Mouse (Mus musculus): ENCODE data around the gene Tmtc1. TPM values are rescaled to one million over a fixed set of nuclear protein-coding genes. Genes with fewer than 3 reads are reported as not detected.

Tmtc1 gene
- polyA plus RNA-seq, 1 experiment from 2014 or later, result 1.4 TPM

DNA sequence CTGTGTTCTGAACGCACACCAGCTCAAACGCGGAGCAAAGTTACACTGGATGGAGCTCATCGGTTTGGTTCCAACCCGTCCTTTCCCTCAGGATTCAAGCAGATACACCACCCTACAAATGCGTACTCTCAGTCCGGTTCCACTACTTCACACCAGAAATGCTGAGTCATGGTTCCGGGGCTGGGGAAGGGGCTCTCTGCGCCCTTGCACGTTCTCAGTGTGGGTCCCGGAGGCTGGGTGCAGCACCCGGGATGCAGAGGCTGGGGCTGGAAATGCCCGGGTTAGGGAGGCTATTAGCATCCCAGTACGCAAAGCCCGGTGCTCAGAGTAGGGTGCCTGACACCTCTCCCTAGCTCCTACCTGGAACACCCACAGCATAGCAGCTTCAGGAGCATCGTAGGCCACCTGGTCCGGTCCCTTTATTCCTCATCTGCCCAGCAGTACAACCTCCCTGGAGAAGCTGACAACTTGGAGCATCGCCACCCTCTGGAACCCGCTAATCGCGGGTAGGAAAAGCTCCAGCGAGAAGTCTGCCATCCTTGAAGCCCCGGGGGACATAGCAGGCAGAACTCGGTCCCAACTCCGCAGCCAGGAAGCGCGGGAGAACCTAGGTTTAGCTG lies 1.4 kb downstream of the Tmtc1 start:
- H3K4me2 ChIP-seq, result peak overlapping the region; percentile 73
- no peaks in the 10 kb centered on the region for H3K9me3 ChIP-seq (replicated peaks; ENCODE audit: control insufficient read depth, low read length)
- peak overlapping the region; percentile 58 for H3K9ac ChIP-seq (ENCODE audit: low read depth, low read length)
- H3K27ac ChIP-seq (ENCODE audit: low read depth, low read length), result no peak overlapping the region
- ATAC-seq (replicated peaks; ENCODE audit: insufficient number of reproducible peaks, low FRiP score, low TSS enrichment), result 0 out of 2 replicates have a peak, but pooled peaks have one; percentile 35
- peaks cover 11% of the 10 kb centered on the region; the same call in 1 of the 2 replicates for H3K4me1 ChIP-seq (ENCODE audit: control insufficient read depth, insufficient read depth, low read length)
- peak overlapping the region; percentile 54 for H3K4me3 ChIP-seq (ENCODE audit: low read depth, low read length)
- 1% methylated on average over 27 of the region's 27 CpGs for WGBS (ENCODE audit: insufficient replicate concordance)
- H3K27me3 ChIP-seq (ENCODE audit: control insufficient read depth, insufficient read depth, low read length), result peaks cover 21% of the 10 kb centered on the region
- no peaks in the 10 kb centered on the region for H3K36me3 ChIP-seq (ENCODE audit: control insufficient read depth, insufficient read depth, low read length)

DNA sequence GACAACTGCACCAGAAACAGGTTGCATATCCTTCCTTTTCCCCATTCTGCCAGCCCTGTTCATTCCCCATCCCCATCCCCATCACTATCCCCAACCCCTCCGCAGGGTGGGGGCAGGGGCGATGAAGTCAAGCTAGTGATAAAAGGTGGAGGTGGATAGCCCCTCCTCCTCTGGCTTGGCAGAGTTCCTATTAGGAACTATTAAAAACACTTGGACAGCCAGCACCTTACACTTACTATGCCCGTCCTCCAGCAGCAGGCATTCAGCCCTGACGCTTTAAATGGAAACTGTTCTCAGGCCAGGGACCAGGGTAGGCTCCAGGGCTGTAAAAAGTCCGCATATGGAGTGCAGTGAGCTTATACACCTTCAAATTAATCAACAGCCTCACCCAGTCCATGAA lies 2.3 kb downstream of the Tmtc1 start:
- no peak overlapping the region; the same call in 1 of the 2 replicates for H3K9ac ChIP-seq (ENCODE audit: low read depth, low read length)
- peak overlapping the region; percentile 73 for H3K4me2 ChIP-seq
- H3K9me3 ChIP-seq (replicated peaks; ENCODE audit: control insufficient read depth, low read length), result no peaks in the 10 kb centered on the region
- peaks cover 11% of the 10 kb centered on the region; the same call in 1 of the 2 replicates for H3K4me1 ChIP-seq (ENCODE audit: control insufficient read depth, insufficient read depth, low read length)
- H3K36me3 ChIP-seq (ENCODE audit: control insufficient read depth, insufficient read depth, low read length), result no peaks in the 10 kb centered on the region
- H3K27me3 ChIP-seq (ENCODE audit: control insufficient read depth, insufficient read depth, low read length), result peaks cover 21% of the 10 kb centered on the region
- WGBS (ENCODE audit: insufficient replicate concordance), result 8% methylated on average over 5 of the region's 5 CpGs
- H3K27ac ChIP-seq (ENCODE audit: low read depth, low read length), result no peak overlapping the region
- ATAC-seq (replicated peaks; ENCODE audit: insufficient number of reproducible peaks, low FRiP score, low TSS enrichment), result no peak
- peak overlapping the region; percentile 11; the same call in 1 of the 2 replicates for H3K4me3 ChIP-seq (ENCODE audit: low read depth, low read length)

DNA sequence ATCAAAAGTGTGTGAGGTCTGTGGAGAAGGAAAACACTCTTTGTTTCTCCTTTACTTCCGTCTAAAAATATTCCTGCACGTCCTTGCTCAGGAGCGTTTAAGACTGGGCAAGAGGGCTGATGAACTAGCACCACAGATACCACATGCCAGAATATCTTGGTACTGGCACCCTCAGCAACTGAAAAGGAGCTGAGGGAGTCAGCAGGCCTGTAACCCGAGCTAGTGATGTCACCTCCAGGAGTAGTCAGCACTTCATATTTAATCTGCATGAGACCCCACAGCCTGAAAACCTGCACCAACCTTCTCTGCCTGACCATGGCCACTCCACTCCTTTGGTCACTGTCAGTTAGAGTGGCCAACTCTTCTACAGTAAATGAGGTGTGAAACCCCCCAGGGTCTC lies 5.1 kb downstream of the Tmtc1 start:
- H3K36me3 ChIP-seq (ENCODE audit: control insufficient read depth, insufficient read depth, low read length), result no peaks in the 10 kb centered on the region
- H3K9ac ChIP-seq (ENCODE audit: low read depth, low read length), result no peak overlapping the region
- no peak overlapping the region for H3K4me3 ChIP-seq (ENCODE audit: low read depth, low read length)
- no peak overlapping the region for H3K27ac ChIP-seq (ENCODE audit: low read depth, low read length)
- H3K4me2 ChIP-seq, result no peak overlapping the region
- WGBS (ENCODE audit: insufficient replicate concordance), result 34% methylated on average over 4 of the region's 4 CpGs
- no peaks in the 10 kb centered on the region for H3K9me3 ChIP-seq (replicated peaks; ENCODE audit: control insufficient read depth, low read length)
- peaks cover 11% of the 10 kb centered on the region; the same call in 1 of the 2 replicates for H3K4me1 ChIP-seq (ENCODE audit: control insufficient read depth, insufficient read depth, low read length)
- no peak for ATAC-seq (replicated peaks; ENCODE audit: insufficient number of reproducible peaks, low FRiP score, low TSS enrichment)
- H3K27me3 ChIP-seq (ENCODE audit: control insufficient read depth, insufficient read depth, low read length), result peaks cover 8% of the 10 kb centered on the region

DNA sequence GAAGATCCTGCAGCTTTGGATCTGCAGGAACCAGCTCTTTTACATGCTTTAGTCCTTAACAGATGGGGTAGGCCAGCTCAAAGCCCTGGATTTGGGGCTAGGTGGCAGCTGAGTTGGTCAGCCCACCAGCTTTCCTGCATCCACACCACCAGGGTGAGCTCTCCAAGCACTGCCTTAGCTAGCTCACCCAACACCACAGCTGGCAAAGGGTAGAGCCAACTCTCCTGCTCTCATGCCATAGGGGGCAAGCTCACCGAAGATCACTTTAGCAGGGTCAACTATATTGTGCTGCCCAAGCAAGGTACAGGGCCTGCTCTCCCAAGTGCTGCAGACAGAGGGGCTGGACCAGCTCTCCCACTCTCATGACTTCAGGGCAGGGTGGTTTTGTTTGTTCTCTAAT lies 6.6 kb downstream of the Tmtc1 start:
- Histone ChIP-seq H3K27me3 (ENCODE audit: control insufficient read depth, insufficient read depth, low read length) (peaks cover 2% of the 10 kb centered on the region), H3K9me3 (replicated peaks; ENCODE audit: control insufficient read depth, low read length) (no peaks in the 10 kb centered on the region), H3K27ac (ENCODE audit: low read depth, low read length) (no peak overlapping the region), H3K4me3 (ENCODE audit: low read depth, low read length) (no peak overlapping the region), H3K4me2 (no peak overlapping the region), H3K9ac (ENCODE audit: low read depth, low read length) (no peak overlapping the region), H3K4me1 (ENCODE audit: control insufficient read depth, insufficient read depth, low read length) (peaks cover 4% of the 10 kb centered on the region; the same call in 1 of the 2 replicates), H3K36me3 (ENCODE audit: control insufficient read depth, insufficient read depth, low read length) (no peaks in the 10 kb centered on the region)
- 93% methylated on average over 1 of the region's 1 CpGs for WGBS (ENCODE audit: insufficient replicate concordance)
- ATAC-seq (replicated peaks; ENCODE audit: insufficient number of reproducible peaks, low FRiP score, low TSS enrichment), result no peak

DNA sequence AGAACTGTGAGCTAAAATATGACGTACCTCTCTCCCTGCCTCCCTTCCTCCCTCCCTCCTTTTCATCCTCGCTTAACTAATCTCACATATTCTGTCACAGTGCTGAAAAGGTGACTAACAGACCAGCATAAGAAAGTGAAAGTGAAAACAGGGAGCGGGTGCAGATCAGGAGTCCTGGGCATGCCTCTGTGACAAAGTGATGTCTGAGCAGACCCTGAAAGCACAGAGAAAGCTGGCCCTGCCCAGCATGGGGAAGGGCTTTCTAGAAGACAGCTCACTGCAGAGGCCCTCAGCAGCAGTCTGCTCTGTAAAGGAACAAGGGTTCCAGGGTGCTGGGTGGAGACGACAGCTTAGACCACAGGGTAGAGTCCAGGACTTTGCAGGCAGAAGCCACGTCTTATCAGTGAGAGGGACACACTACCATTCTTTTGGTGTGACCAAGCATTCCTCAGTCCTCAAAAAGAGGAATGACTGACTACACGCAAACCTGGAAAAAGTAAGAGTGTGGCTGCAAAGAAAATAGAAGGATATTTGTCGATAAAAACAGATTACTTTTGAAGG lies 7.7 kb downstream of the Tmtc1 start:
- Histone ChIP-seq H3K4me2 (no peak overlapping the region), H3K4me1 (ENCODE audit: control insufficient read depth, insufficient read depth, low read length) (no peaks in the 10 kb centered on the region; the same call in 1 of the 2 replicates), H3K4me3 (ENCODE audit: low read depth, low read length) (no peak overlapping the region), H3K36me3 (ENCODE audit: control insufficient read depth, insufficient read depth, low read length) (no peaks in the 10 kb centered on the region), H3K27ac (ENCODE audit: low read depth, low read length) (no peak overlapping the region), H3K9me3 (replicated peaks; ENCODE audit: control insufficient read depth, low read length) (no peaks in the 10 kb centered on the region), H3K27me3 (ENCODE audit: control insufficient read depth, insufficient read depth, low read length) (no peaks in the 10 kb centered on the region), H3K9ac (ENCODE audit: low read depth, low read length) (no peak overlapping the region)
- no peak for ATAC-seq (replicated peaks; ENCODE audit: insufficient number of reproducible peaks, low FRiP score, low TSS enrichment)
- WGBS (ENCODE audit: insufficient replicate concordance), result 67% methylated on average over 7 of the region's 7 CpGs

DNA sequence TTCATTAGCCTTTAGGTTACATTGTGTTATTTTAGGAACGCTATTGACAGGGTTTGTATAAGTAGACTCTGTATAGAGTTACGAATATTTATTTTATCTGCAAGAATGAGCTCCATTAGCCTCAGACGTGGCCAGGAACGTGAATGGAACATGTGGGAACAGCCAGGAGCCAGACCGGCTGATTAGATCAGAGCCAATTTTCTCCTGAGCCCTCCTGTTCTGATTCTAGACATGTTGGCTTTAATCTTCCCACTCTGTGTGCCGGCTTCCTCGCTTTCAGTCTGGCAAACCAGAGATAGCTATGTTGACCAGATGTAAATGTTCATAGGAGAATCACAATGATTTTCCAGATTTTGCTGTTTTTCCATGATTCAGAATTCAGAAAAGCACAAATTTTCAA lies 22.6 kb downstream of the Tmtc1 start:
- Histone ChIP-seq H3K4me1 (ENCODE audit: control insufficient read depth, insufficient read depth, low read length) (no peaks in the 10 kb centered on the region), H3K36me3 (ENCODE audit: control insufficient read depth, insufficient read depth, low read length) (no peaks in the 10 kb centered on the region), H3K4me3 (ENCODE audit: low read depth, low read length) (no peak overlapping the region), H3K27ac (ENCODE audit: low read depth, low read length) (no peak overlapping the region), H3K27me3 (ENCODE audit: control insufficient read depth, insufficient read depth, low read length) (no peaks in the 10 kb centered on the region), H3K9ac (ENCODE audit: low read depth, low read length) (no peak overlapping the region), H3K4me2 (no peak overlapping the region), H3K9me3 (replicated peaks; ENCODE audit: control insufficient read depth, low read length) (no peaks in the 10 kb centered on the region)
- WGBS (ENCODE audit: insufficient replicate concordance), result 52% methylated on average over 7 of the region's 7 CpGs
- ATAC-seq (replicated peaks; ENCODE audit: insufficient number of reproducible peaks, low FRiP score, low TSS enrichment), result no peak

DNA sequence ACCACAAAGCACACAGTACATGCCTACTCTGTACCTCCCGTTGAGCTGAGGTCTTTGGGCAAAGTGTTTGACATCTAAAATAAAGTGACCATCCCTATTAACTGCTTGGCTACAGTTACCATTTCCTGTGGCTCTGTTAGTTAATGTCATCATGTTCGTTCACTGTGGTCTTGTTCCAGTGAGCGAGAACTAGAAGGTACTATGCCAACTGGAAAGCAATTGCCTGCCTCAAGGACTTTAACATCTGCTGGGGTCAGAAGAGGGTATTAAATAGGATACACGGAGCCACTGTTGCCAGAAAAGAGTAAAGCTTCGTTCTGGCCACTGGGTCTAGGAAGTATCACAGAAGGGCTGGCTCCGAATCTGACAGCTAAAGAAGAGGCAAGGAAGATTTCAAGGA lies 23.8 kb downstream of the Tmtc1 start:
- Histone ChIP-seq H3K4me3 (ENCODE audit: low read depth, low read length) (no peak overlapping the region), H3K4me1 (ENCODE audit: control insufficient read depth, insufficient read depth, low read length) (no peaks in the 10 kb centered on the region), H3K27me3 (ENCODE audit: control insufficient read depth, insufficient read depth, low read length) (no peaks in the 10 kb centered on the region), H3K36me3 (ENCODE audit: control insufficient read depth, insufficient read depth, low read length) (no peaks in the 10 kb centered on the region), H3K27ac (ENCODE audit: low read depth, low read length) (no peak overlapping the region), H3K9ac (ENCODE audit: low read depth, low read length) (no peak overlapping the region), H3K9me3 (replicated peaks; ENCODE audit: control insufficient read depth, low read length) (no peaks in the 10 kb centered on the region), H3K4me2 (no peak overlapping the region)
- ATAC-seq (replicated peaks; ENCODE audit: insufficient number of reproducible peaks, low FRiP score, low TSS enrichment), result no peak
- WGBS (ENCODE audit: insufficient replicate concordance), result 75% methylated on average over 6 of the region's 6 CpGs

DNA sequence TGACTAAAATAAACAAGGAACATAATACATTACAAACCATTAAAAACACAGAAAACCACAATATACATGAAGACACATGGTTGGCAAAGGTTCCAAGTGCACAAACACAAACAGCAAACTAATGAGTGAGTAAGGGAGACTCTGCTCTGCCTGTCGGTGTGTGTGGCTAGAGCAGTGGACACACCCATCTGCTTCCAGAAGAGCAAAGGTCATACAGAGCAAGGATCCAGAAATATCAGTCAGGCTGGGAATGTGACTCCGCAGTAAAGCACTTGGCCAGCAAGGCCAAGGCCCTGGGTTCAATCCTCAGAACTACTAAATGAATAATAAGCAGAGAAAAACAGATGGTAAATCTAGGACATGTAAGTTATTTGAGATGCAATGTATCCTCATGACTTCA lies 27.6 kb downstream of the Tmtc1 start:
- H3K27ac ChIP-seq (ENCODE audit: low read depth, low read length), result no peak overlapping the region
- WGBS (ENCODE audit: insufficient replicate concordance), result 68% methylated on average over 2 of the region's 2 CpGs
- no peak for ATAC-seq (replicated peaks; ENCODE audit: insufficient number of reproducible peaks, low FRiP score, low TSS enrichment)
- H3K4me2 ChIP-seq, result no peak overlapping the region
- no peaks in the 10 kb centered on the region for H3K4me1 ChIP-seq (ENCODE audit: control insufficient read depth, insufficient read depth, low read length)
- no peaks in the 10 kb centered on the region for H3K36me3 ChIP-seq (ENCODE audit: control insufficient read depth, insufficient read depth, low read length)
- H3K9ac ChIP-seq (ENCODE audit: low read depth, low read length), result no peak overlapping the region
- H3K4me3 ChIP-seq (ENCODE audit: low read depth, low read length), result no peak overlapping the region
- no peaks in the 10 kb centered on the region for H3K9me3 ChIP-seq (replicated peaks; ENCODE audit: control insufficient read depth, low read length)
- H3K27me3 ChIP-seq (ENCODE audit: control insufficient read depth, insufficient read depth, low read length), result no peaks in the 10 kb centered on the region

DNA sequence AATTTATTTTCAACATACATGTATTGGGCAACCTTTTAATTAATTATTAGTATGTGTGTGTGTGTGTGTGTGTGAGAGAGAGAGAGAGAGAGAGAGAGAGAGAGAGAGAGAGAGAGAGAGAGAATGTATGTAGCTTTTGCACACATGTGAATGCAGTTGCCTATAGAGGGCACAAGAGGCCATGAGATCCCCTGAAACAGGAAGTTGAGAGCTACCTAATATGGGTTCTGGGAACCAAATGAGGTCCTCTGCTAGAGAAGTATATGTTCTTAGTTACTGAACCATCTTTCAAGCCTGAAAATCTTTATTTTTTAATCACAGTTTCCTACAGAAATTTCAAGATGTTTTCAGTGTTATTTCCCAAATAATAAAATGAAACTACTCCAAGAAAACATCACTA lies 30.6 kb downstream of the Tmtc1 start:
- Histone ChIP-seq H3K27me3 (ENCODE audit: control insufficient read depth, insufficient read depth, low read length) (no peaks in the 10 kb centered on the region), H3K9me3 (replicated peaks; ENCODE audit: control insufficient read depth, low read length) (no peaks in the 10 kb centered on the region), H3K9ac (ENCODE audit: low read depth, low read length) (no peak overlapping the region), H3K4me3 (ENCODE audit: low read depth, low read length) (no peak overlapping the region), H3K4me1 (ENCODE audit: control insufficient read depth, insufficient read depth, low read length) (peaks cover 3% of the 10 kb centered on the region; the same call in 1 of the 2 replicates), H3K4me2 (no peak overlapping the region), H3K36me3 (ENCODE audit: control insufficient read depth, insufficient read depth, low read length) (no peaks in the 10 kb centered on the region), H3K27ac (ENCODE audit: low read depth, low read length) (no peak overlapping the region)
- ATAC-seq (replicated peaks; ENCODE audit: insufficient number of reproducible peaks, low FRiP score, low TSS enrichment), result no peak
